Mouse (Mus musculus): ENCODE measurements around the gene Fosb. TPM values are rescaled to one million over a fixed set of nuclear protein-coding genes. Genes with fewer than 3 reads are reported as not detected.

Fosb gene
- polyA plus RNA-seq, 1 experiment from 2014 or later = 0.20 TPM

- Histone ChIP-seq H3K4me2 (replicated peaks) (peak overlapping the region; percentile 56), H3K36me3 (no peaks in the 10 kb centered on the region), H3K4me3 (peak overlapping the region; percentile 35), H3K27me3 (peaks cover 16% of the 10 kb centered on the region), H3K4me1 (peaks cover 19% of the 10 kb centered on the region), H3K27ac (replicated peaks) (peak overlapping the region; percentile 31; the same call in 1 of the 2 replicates), H3K9ac (replicated peaks) (peak overlapping the region; percentile 35), H3K9me3 (no peaks in the 10 kb centered on the region)
- under 1% methylated on average over 22 of the region's 22 CpGs for WGBS
- ATAC-seq (ENCODE audit: low FRiP score, low read depth) = peak; percentile 62
Observed at GRCm38 (mm10) chr7:19327128-19327527, 17.3 kb upstream of the Fosb start.

- Histone ChIP-seq H3K9ac (replicated peaks) (0 out of 2 replicates have a peak overlapping the region, but pooled peaks have one; percentile 28), H3K36me3 (no peaks in the 10 kb centered on the region), H3K4me2 (replicated peaks) (peak overlapping the region; percentile 56), H3K4me1 (peaks cover 19% of the 10 kb centered on the region), H3K4me3 (peak overlapping the region; percentile 35), H3K27me3 (peaks cover 17% of the 10 kb centered on the region), H3K9me3 (no peaks in the 10 kb centered on the region), H3K27ac (replicated peaks) (peak overlapping the region; percentile 31)
- under 1% methylated on average over 20 of the region's 20 CpGs for WGBS
- ATAC-seq (ENCODE audit: low FRiP score, low read depth) = peak; percentile 75
Observed at GRCm38 (mm10) chr7:19326359-19326758, 16.5 kb upstream of the Fosb start.

- Histone ChIP-seq H3K4me1 (peaks cover 21% of the 10 kb centered on the region), H3K4me3 (no peak overlapping the region), H3K9me3 (no peaks in the 10 kb centered on the region), H3K4me2 (replicated peaks) (peak overlapping the region; percentile 56), H3K9ac (replicated peaks) (no peak overlapping the region), H3K27ac (replicated peaks) (no peak overlapping the region), H3K36me3 (no peaks in the 10 kb centered on the region), H3K27me3 (peaks cover 13% of the 10 kb centered on the region; the same call in 1 of the 2 replicates)
- 74% methylated on average over 21 of the region's 21 CpGs for WGBS
- ATAC-seq (ENCODE audit: low FRiP score, low read depth) = no peak
Observed at GRCm38 (mm10) chr7:19325262-19326199, 15.7 kb upstream of the Fosb start.

GRCm38 (mm10) chr7:19324221-19324620, 14.4 kb upstream of the Fosb start:
- WGBS = 87% methylated on average over 11 of the region's 11 CpGs
- Histone ChIP-seq H3K4me3 (no peak overlapping the region), H3K36me3 (no peaks in the 10 kb centered on the region), H3K4me1 (peaks cover 32% of the 10 kb centered on the region), H3K4me2 (replicated peaks) (no peak overlapping the region), H3K9me3 (no peaks in the 10 kb centered on the region), H3K27ac (replicated peaks) (no peak overlapping the region), H3K27me3 (peaks cover 16% of the 10 kb centered on the region), H3K9ac (replicated peaks) (no peak overlapping the region)
- ATAC-seq (ENCODE audit: low FRiP score, low read depth) = no peak

- Histone ChIP-seq H3K9me3 (no peaks in the 10 kb centered on the region), H3K4me3 (no peak overlapping the region), H3K9ac (replicated peaks) (no peak overlapping the region), H3K36me3 (no peaks in the 10 kb centered on the region), H3K27me3 (peaks cover 32% of the 10 kb centered on the region), H3K4me1 (peaks cover 34% of the 10 kb centered on the region), H3K4me2 (replicated peaks) (no peak overlapping the region), H3K27ac (replicated peaks) (no peak overlapping the region)
- 66% methylated on average over 9 of the region's 9 CpGs for WGBS
- ATAC-seq (ENCODE audit: low FRiP score, low read depth) = no peak
Observed at GRCm38 (mm10) chr7:19322489-19322888, 12.6 kb upstream of the Fosb start.

- H3K4me3 ChIP-seq = no peak overlapping the region
- H3K27ac ChIP-seq (replicated peaks) = no peak overlapping the region
- H3K27me3 ChIP-seq = peaks cover 39% of the 10 kb centered on the region
- H3K4me1 ChIP-seq = peaks cover 25% of the 10 kb centered on the region
- no peaks in the 10 kb centered on the region for H3K9me3 ChIP-seq
- WGBS = 69% methylated on average over 5 of the region's 5 CpGs
- no peak overlapping the region for H3K4me2 ChIP-seq (replicated peaks)
- no peaks in the 10 kb centered on the region for H3K36me3 ChIP-seq
- H3K9ac ChIP-seq (replicated peaks) = no peak overlapping the region
- ATAC-seq (ENCODE audit: low FRiP score, low read depth) = no peak
Observed at GRCm38 (mm10) chr7:19321464-19321863, 11.6 kb upstream of the Fosb start.

- no peaks in the 10 kb centered on the region for H3K36me3 ChIP-seq
- peaks cover 19% of the 10 kb centered on the region for H3K4me1 ChIP-seq
- no peak overlapping the region; the same call in 1 of the 2 replicates for H3K9ac ChIP-seq (replicated peaks)
- H3K27me3 ChIP-seq = peaks cover 39% of the 10 kb centered on the region
- no peak for ATAC-seq (ENCODE audit: low FRiP score, low read depth)
- no peaks in the 10 kb centered on the region for H3K9me3 ChIP-seq
- H3K4me3 ChIP-seq = peak overlapping the region; percentile 48; the same call in 1 of the 2 replicates
- H3K27ac ChIP-seq (replicated peaks) = no peak overlapping the region; the same call in 1 of the 2 replicates
- H3K4me2 ChIP-seq (replicated peaks) = peak overlapping the region; percentile 73
- 43% methylated on average over 7 of the region's 7 CpGs for WGBS
Observed at GRCm38 (mm10) chr7:19320637-19321036, 10.8 kb upstream of the Fosb start.

GRCm38 (mm10) chr7:19319906-19320305, 10.1 kb upstream of the Fosb start:
- peaks cover 19% of the 10 kb centered on the region for H3K4me1 ChIP-seq

GRCm38 (mm10) chr7:19319458-19319857, 9.6 kb upstream of the Fosb start:
- Histone ChIP-seq H3K27ac (replicated peaks) (0 out of 2 replicates have a peak overlapping the region, but pooled peaks have one; percentile 11), H3K4me3 (peak overlapping the region; percentile 48), H3K36me3 (no peaks in the 10 kb centered on the region), H3K9me3 (no peaks in the 10 kb centered on the region), H3K9ac (replicated peaks) (peak overlapping the region; percentile 51; the same call in 1 of the 2 replicates), H3K4me2 (replicated peaks) (peak overlapping the region; percentile 73), H3K27me3 (peaks cover 48% of the 10 kb centered on the region), H3K4me1 (peaks cover 19% of the 10 kb centered on the region)
- ATAC-seq (ENCODE audit: low FRiP score, low read depth) = peak; percentile 73
- WGBS = 19% methylated on average over 9 of the region's 9 CpGs

More at GRCm38 (mm10) chr7:19319906-19320305, 10.1 kb upstream of the Fosb start:
- peak; percentile 93 for ATAC-seq (ENCODE audit: low FRiP score, low read depth)
- Histone ChIP-seq H3K9ac (replicated peaks) (peak overlapping the region; percentile 51; the same call in 1 of the 2 replicates), H3K4me2 (replicated peaks) (peak overlapping the region; percentile 73), H3K27me3 (peaks cover 43% of the 10 kb centered on the region), H3K36me3 (no peaks in the 10 kb centered on the region), H3K27ac (replicated peaks) (no peak overlapping the region; the same call in 1 of the 2 replicates), H3K4me3 (peak overlapping the region; percentile 48), H3K9me3 (no peaks in the 10 kb centered on the region)
- under 1% methylated on average over 41 of the region's 41 CpGs for WGBS

- peaks cover 19% of the 10 kb centered on the region for H3K4me1 ChIP-seq
- 77% methylated on average over 7 of the region's 7 CpGs for WGBS
- ATAC-seq (ENCODE audit: low FRiP score, low read depth) = no peak
- no peaks in the 10 kb centered on the region for H3K36me3 ChIP-seq
- no peak overlapping the region for H3K4me3 ChIP-seq
- H3K9ac ChIP-seq (replicated peaks) = no peak overlapping the region
- no peaks in the 10 kb centered on the region for H3K9me3 ChIP-seq
- no peak overlapping the region for H3K4me2 ChIP-seq (replicated peaks)
- H3K27ac ChIP-seq (replicated peaks) = no peak overlapping the region
- H3K27me3 ChIP-seq = peaks cover 55% of the 10 kb centered on the region
Observed at GRCm38 (mm10) chr7:19318676-19319075, 8.8 kb upstream of the Fosb start.

- Histone ChIP-seq H3K27ac (replicated peaks) (no peak overlapping the region), H3K36me3 (no peaks in the 10 kb centered on the region), H3K27me3 (peaks cover 55% of the 10 kb centered on the region), H3K9ac (replicated peaks) (no peak overlapping the region), H3K4me2 (replicated peaks) (no peak overlapping the region), H3K9me3 (no peaks in the 10 kb centered on the region), H3K4me3 (no peak overlapping the region), H3K4me1 (peaks cover 19% of the 10 kb centered on the region)
- WGBS = 71% methylated on average over 2 of the region's 2 CpGs
- ATAC-seq (ENCODE audit: low FRiP score, low read depth) = no peak
Observed at GRCm38 (mm10) chr7:19318201-19318600, 8.3 kb upstream of the Fosb start.
